Mouse (Mus musculus) ES-Bruce4 (cell line): ENCODE data around the gene Galntl6. TPM values are rescaled to one million over a fixed set of nuclear protein-coding genes. Genes with fewer than 3 reads are reported as not detected.

Experiments used
- H3K27ac ChIP-seq: 2 replicates; pipeline ENCODE4 v1.5.1; 2012; ENCODE audit warnings: low read length, inconsistent platforms; ENCODE audit not compliant: insufficient read depth
- H3K27me3 ChIP-seq: 2 replicates; pipeline ENCODE4 v1.6.1; 2012; ENCODE audit warnings: mild to moderate bottlenecking, low read length, inconsistent platforms; ENCODE audit not compliant: control insufficient read depth, poor library complexity, insufficient read depth, severe bottlenecking
- H3K36me3 ChIP-seq: 2 replicates; pipeline ENCODE4 v1.6.1; 2012; ENCODE audit warnings: inconsistent platforms, mild to moderate bottlenecking, low read length, moderate library complexity; ENCODE audit not compliant: control insufficient read depth, poor library complexity, insufficient read depth, severe bottlenecking
- H3K4me1 ChIP-seq: one replicate; pipeline ENCODE4 v1.8.1; 2011; ENCODE audit warnings: low read length; ENCODE audit not compliant: control insufficient read depth, insufficient read depth
- H3K4me3 ChIP-seq: 2 replicates; pipeline ENCODE4 v1.5.1; 2011; ENCODE audit warnings: low read depth, mild to moderate bottlenecking, low read length
- H3K9ac ChIP-seq: 2 replicates; pipeline ENCODE4 v1.6.1; 2012; ENCODE audit warnings: low read depth, mild to moderate bottlenecking, inconsistent platforms; ENCODE audit not compliant: poor library complexity, severe bottlenecking
- H3K9me3 ChIP-seq: replicated peaks from 2 replicates; pipeline ENCODE4 v1.6.1; 2012; ENCODE audit warnings: mild to moderate bottlenecking, low read length, inconsistent platforms; ENCODE audit not compliant: control insufficient read depth, poor library complexity, insufficient read depth, severe bottlenecking
- CTCF ChIP-seq: IDR thresholded peaks from one replicate; pipeline ENCODE4 v1.8.1; 2011; ENCODE audit warnings: low read depth, low read length
- EP300 ChIP-seq: IDR thresholded peaks from 2 replicates; pipeline ENCODE4 v1.6.1; 2011; ENCODE audit warnings: low read depth, low read length; ENCODE audit not compliant: insufficient read depth
- POLR2A ChIP-seq: IDR thresholded peaks from one replicate; pipeline ENCODE4 v1.8.1; 2011; ENCODE audit warnings: low read length; ENCODE audit not compliant: insufficient read depth
- polyA plus RNA-seq: library from polyadenylated mRNA; stranded (reverse); fragments of >200 nt; gene quantifications from 2 replicates; pipeline ENCODE4 v1.2.4, GENCODE M21; 2011; ENCODE audit warnings: low read depth; ENCODE audit not compliant: missing spikeins, insufficient read depth, insufficient read length

Galntl6 gene
- polyA plus RNA-seq, 1 experiment = not detected

DNA sequence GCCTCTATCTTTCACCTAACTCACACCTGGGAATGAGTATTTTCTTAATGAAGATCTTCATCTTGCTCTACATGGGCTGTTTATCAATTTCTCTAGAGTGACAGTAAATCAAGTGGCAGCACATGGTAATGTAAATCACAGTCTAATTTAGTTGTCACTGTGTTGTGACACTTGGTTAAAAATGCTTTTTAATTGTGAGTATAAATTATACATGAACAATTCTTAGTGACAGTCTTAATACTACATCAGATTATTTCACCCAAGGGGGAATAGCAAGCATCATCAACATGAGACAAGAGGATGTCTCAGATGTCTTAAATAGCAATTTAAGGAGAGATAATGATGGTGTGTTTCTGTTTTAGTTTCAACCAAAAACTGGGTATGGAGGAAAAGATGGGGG lies 88.1 kb downstream of the Galntl6 start:
- Histone ChIP-seq H3K4me1 (no peaks in the 10 kb centered on the region), H3K27ac (no peak overlapping the region), H3K9ac (no peak overlapping the region), H3K4me3 (no peak overlapping the region), H3K9me3 (no peaks in the 10 kb centered on the region), H3K36me3 (no peaks in the 10 kb centered on the region), H3K27me3 (no peaks in the 10 kb centered on the region)
- TF ChIP-seq POLR2A (no peak), CTCF (no peak), EP300 (no peak)

DNA sequence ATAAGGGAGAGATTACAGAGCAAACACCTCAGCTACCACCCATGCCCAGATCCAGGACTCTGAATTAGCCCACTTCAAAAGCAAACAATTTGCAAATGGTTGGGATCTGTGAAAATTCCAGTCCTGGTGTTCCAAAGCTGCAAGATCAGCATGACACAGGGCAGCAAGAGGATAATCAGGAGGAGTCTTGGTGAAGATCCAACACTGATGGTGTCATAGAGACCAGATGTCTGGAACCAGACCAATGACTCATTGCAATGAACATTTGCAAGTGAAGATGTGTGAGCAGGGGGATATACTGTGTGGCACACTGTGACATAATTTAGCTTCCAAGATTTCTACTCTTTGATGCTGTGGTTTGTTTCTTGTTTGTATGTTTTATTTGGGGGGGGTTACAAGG lies 107.2 kb downstream of the Galntl6 start:
- no peak overlapping the region for H3K4me3 ChIP-seq
- H3K4me1 ChIP-seq = no peaks in the 10 kb centered on the region
- no peak overlapping the region for H3K27ac ChIP-seq

DNA sequence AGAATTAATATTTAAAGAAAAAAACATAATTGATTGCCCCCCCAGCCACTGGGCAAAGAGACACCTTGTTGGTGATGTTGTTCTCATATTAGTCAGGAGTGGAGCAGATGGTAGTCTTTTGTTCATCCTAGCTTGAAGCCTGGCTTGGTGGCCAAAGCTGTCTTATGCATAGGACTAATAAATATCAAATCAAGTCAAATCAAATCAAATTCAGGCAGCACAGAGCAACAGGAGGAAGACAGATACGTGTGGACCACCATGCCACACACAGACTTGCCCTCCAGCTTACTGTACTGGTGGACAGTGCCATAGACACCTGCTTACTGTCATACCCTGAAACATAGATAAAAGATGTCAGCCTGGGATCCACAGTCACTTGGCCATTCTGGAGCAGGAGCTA lies 110.6 kb downstream of the Galntl6 start:
- no peaks in the 10 kb centered on the region for H3K9me3 ChIP-seq
- H3K27ac ChIP-seq = no peak overlapping the region
- no peak overlapping the region for H3K4me3 ChIP-seq
- TF ChIP-seq EP300 (no peak), CTCF (no peak), POLR2A (no peak)
- no peaks in the 10 kb centered on the region for H3K4me1 ChIP-seq
- no peaks in the 10 kb centered on the region for H3K36me3 ChIP-seq
- H3K27me3 ChIP-seq = no peaks in the 10 kb centered on the region
- no peak overlapping the region for H3K9ac ChIP-seq

More for the DNA sequence above, 107.2 kb downstream of the Galntl6 start:
- no peak overlapping the region for H3K9ac ChIP-seq
- no peak for TF ChIP-seq EP300
- no peak for TF ChIP-seq CTCF
- no peak for TF ChIP-seq POLR2A
- no peaks in the 10 kb centered on the region for H3K27me3 ChIP-seq
- no peaks in the 10 kb centered on the region for H3K36me3 ChIP-seq
- H3K9me3 ChIP-seq = no peaks in the 10 kb centered on the region

DNA sequence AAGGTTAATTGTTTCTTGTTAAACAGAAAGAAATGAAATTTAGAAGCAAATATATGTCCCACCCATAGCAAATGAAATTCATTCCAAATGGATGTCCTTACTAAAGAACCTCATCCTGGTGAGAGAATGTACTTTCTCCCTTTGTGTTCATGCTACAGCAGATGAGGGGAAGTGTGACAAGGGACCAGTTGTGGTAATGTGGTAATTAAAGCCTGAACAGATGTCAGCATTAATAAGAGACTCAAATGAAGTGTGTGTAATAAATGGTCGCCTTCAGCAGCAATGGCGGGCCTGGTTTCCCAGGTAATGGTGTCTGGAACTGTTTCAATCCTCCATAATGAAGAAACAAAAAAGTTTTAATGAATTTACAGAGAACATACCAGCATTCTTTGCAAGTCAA lies 158.7 kb downstream of the Galntl6 start:
- Histone ChIP-seq H3K9ac (no peak overlapping the region), H3K36me3 (no peaks in the 10 kb centered on the region), H3K4me1 (no peaks in the 10 kb centered on the region), H3K9me3 (peaks cover 6% of the 10 kb centered on the region; the same call in 1 of the 2 replicates), H3K4me3 (no peak overlapping the region), H3K27me3 (no peaks in the 10 kb centered on the region), H3K27ac (no peak overlapping the region)
- TF ChIP-seq EP300 = no peak
- TF ChIP-seq POLR2A = no peak
- no peak for TF ChIP-seq CTCF

DNA sequence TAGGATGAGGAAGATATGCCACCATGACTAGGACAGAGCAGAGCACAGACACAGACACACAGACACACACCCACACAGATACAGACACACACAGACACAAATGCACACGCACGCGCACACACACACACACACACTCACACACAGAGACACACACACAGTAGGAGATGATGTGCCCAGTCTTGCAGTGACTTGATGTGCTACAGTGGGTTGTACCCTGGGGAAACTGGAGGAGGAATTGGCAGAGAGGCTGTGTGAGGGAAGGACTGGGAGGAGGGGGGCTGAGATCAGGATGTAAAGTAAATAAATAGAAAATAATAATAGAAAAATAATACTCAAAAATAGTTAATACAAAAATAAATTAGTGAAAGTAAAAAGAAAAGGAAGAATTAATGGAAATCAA lies 174.5 kb downstream of the Galntl6 start:
- no peak overlapping the region for H3K9ac ChIP-seq
- no peaks in the 10 kb centered on the region; the same call in 1 of the 2 replicates for H3K27me3 ChIP-seq
- H3K9me3 ChIP-seq = no peaks in the 10 kb centered on the region
- no peak overlapping the region for H3K4me3 ChIP-seq
- H3K27ac ChIP-seq = no peak overlapping the region
- no peak for TF ChIP-seq CTCF
- TF ChIP-seq POLR2A = no peak
- TF ChIP-seq EP300 = no peak
- H3K36me3 ChIP-seq = no peaks in the 10 kb centered on the region
- no peaks in the 10 kb centered on the region for H3K4me1 ChIP-seq

DNA sequence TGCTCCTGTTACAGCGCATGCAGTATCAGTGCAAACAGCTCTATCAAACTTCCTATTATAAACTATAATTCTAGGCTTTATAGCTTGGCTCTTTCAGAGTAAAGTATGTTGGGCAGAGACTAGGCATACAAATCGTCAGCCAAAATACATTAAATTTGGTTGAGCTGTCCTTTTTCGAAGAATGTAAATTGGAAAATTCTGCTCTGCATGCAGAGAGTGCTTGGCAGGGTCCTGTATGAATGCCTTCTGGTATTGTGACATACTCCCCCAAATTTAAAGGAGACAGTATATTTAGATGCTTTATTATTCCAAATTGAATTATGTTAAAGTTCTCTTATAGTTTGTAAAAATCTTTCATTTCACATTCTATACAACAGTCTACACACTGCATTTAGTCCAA lies 220.7 kb downstream of the Galntl6 start:
- H3K4me3 ChIP-seq = no peak overlapping the region
- no peaks in the 10 kb centered on the region for H3K9me3 ChIP-seq
- no peak overlapping the region for H3K27ac ChIP-seq
- H3K36me3 ChIP-seq = no peaks in the 10 kb centered on the region
- no peaks in the 10 kb centered on the region for H3K27me3 ChIP-seq
- no peak for TF ChIP-seq CTCF
- no peak for TF ChIP-seq POLR2A
- no peak for TF ChIP-seq EP300
- no peaks in the 10 kb centered on the region for H3K4me1 ChIP-seq
- no peak overlapping the region for H3K9ac ChIP-seq
